12 mouse cellular contexts compared by ENCODE assay signal in genomic region chr17:46602212-46602611, GRCm38 (mm10). TPM values are rescaled to one million over a fixed set of nuclear protein-coding genes. Genes with fewer than 3 reads are reported as not detected.
DNase-seq lines count a peak whose midpoint lies in the region; ATAC-seq and TF ChIP-seq lines count a peak whose summit lies in the region.
"Had no signal": no experiment of that assay in that cellular context is flagged by ENCODE, and none has a peak within 500 bp of the region (broad histone marks: within the 10 kb centered on the region; RNA-seq: fewer than 3 reads in every experiment).

No protein-coding gene starts in this region.

- WGBS in intestine, embryonic 14.5 days: 43% methylated on average over 9 of the region's 9 CpGs
- WGBS in intestine, postnatal 0 days: 60% methylated on average over 9 of the region's 9 CpGs
- 29% methylated on average over 9 of the region's 9 CpGs for WGBS in embryonic facial prominence, embryonic 13.5 days
- WGBS in midbrain, postnatal 0 days: 87% methylated on average over 9 of the region's 9 CpGs

- peaks cover 2% of the 10 kb centered on the region; the same call in 1 of the 2 replicates for H3K36me3 ChIP-seq in intestine, embryonic 14.5 days (ENCODE audit: control insufficient read depth, insufficient read depth, low read length)
- no peaks in the 10 kb centered on the region for H3K36me3 ChIP-seq in intestine, postnatal 0 days (ENCODE audit: control insufficient read depth, insufficient read depth)
- peaks cover 23% of the 10 kb centered on the region for H3K36me3 ChIP-seq in embryonic facial prominence, embryonic 13.5 days
- H3K36me3 ChIP-seq in midbrain, postnatal 0 days (ENCODE audit: insufficient read depth, low read length): no peaks in the 10 kb centered on the region

- H3K9ac ChIP-seq in intestine, embryonic 14.5 days (ENCODE audit: low read length): no peak overlapping the region
- no peak overlapping the region for H3K9ac ChIP-seq in intestine, postnatal 0 days (ENCODE audit: low read depth, low read length)
- H3K9ac ChIP-seq in embryonic facial prominence, embryonic 13.5 days: no peak overlapping the region
- H3K9ac ChIP-seq in midbrain, postnatal 0 days (replicated peaks; ENCODE audit: low read length, poor library complexity, severe bottlenecking): no peak overlapping the region
- H3K9ac ChIP-seq: midbrain, embryonic 12.5 days had no signal

- no peak overlapping the region for H3K4me3 ChIP-seq in intestine, embryonic 14.5 days (ENCODE audit: low read depth, low read length)
- no peak overlapping the region for H3K4me3 ChIP-seq in intestine, postnatal 0 days (ENCODE audit: low read depth, low read length)
- H3K4me3 ChIP-seq in embryonic facial prominence, embryonic 13.5 days: no peak overlapping the region
- H3K4me3 ChIP-seq in midbrain, postnatal 0 days (ENCODE audit: low read depth, low read length): no peak overlapping the region
- H3K4me3 ChIP-seq: midbrain, embryonic 12.5 days had no signal

- no peak for DNase-seq in intestine, embryonic 14.5 days (ENCODE audit: low spot score)
- DNase-seq in kidney, postnatal 25 days: peak; percentile 23 to 57
- no peak for DNase-seq in midbrain, postnatal 0 days (ENCODE audit: low spot score)
- no peak for DNase-seq in frontal cortex, postnatal 10 days (ENCODE audit: low spot score in 2 of 2)
- no peak for DNase-seq in natural killer cell, adult 2 months (ENCODE audit: low spot score in 2 of 2)
- DNase-seq: adrenal gland, postnatal 36 days; gastrocnemius, postnatal 14 days; right cerebral cortex, postnatal 14 days had no signal

- no peaks in the 10 kb centered on the region for H3K27me3 ChIP-seq in intestine, embryonic 14.5 days (replicated peaks; ENCODE audit: control insufficient read depth, insufficient read depth, low read length)
- H3K27me3 ChIP-seq in intestine, postnatal 0 days (replicated peaks; ENCODE audit: control insufficient read depth, insufficient read depth, low read length): no peaks in the 10 kb centered on the region
- no peaks in the 10 kb centered on the region for H3K27me3 ChIP-seq in embryonic facial prominence, embryonic 13.5 days
- no peaks in the 10 kb centered on the region for H3K27me3 ChIP-seq in midbrain, postnatal 0 days (ENCODE audit: insufficient read depth, low read length)
- H3K27me3 ChIP-seq: midbrain, embryonic 12.5 days had no signal

- H3K4me2 ChIP-seq in intestine, embryonic 14.5 days (ENCODE audit: low read length): no peak overlapping the region
- H3K4me2 ChIP-seq in intestine, postnatal 0 days (replicated peaks; ENCODE audit: low read depth): no peak overlapping the region
- peak overlapping the region; percentile 28; the same call in 1 of the 2 replicates for H3K4me2 ChIP-seq in embryonic facial prominence, embryonic 13.5 days
- no peak overlapping the region for H3K4me2 ChIP-seq in midbrain, postnatal 0 days (ENCODE audit: low read depth, low read length, poor library complexity, severe bottlenecking)
- H3K4me2 ChIP-seq: midbrain, embryonic 12.5 days had no signal

- peak overlapping the region; percentile 2; the same call in 1 of the 2 replicates for H3K27ac ChIP-seq in intestine, embryonic 14.5 days (ENCODE audit: low read depth)
- H3K27ac ChIP-seq in intestine, postnatal 0 days (ENCODE audit: low read depth, low read length): no peak overlapping the region
- peak overlapping the region; percentile 76 for H3K27ac ChIP-seq in embryonic facial prominence, embryonic 13.5 days
- no peak overlapping the region for H3K27ac ChIP-seq in midbrain, postnatal 0 days (ENCODE audit: low read depth, low read length)
- H3K27ac ChIP-seq: midbrain, embryonic 12.5 days had no signal

- H3K4me1 ChIP-seq in intestine, embryonic 14.5 days (replicated peaks; ENCODE audit: control insufficient read depth, insufficient read depth, low read length): peaks cover 16% of the 10 kb centered on the region
- H3K4me1 ChIP-seq in intestine, postnatal 0 days (replicated peaks; ENCODE audit: control insufficient read depth, insufficient read depth, low read length): no peaks in the 10 kb centered on the region
- peaks cover 37% of the 10 kb centered on the region for H3K4me1 ChIP-seq in embryonic facial prominence, embryonic 13.5 days
- H3K4me1 ChIP-seq in midbrain, postnatal 0 days (ENCODE audit: insufficient read depth, low read length): no peaks in the 10 kb centered on the region

- no peak for TF ChIP-seq CTCF in intestine, postnatal 0 days (IDR thresholded peaks at IDR 0.05; ENCODE audit: low read depth)
- no peak for TF ChIP-seq CTCF in midbrain, postnatal 0 days (IDR thresholded peaks at IDR 0.05)

- no peak for ATAC-seq in intestine, embryonic 14.5 days (replicated peaks; ENCODE audit: low FRiP score, low TSS enrichment, low read depth)
- ATAC-seq in intestine, postnatal 0 days: no peak; the same call in 1 of the 2 replicates
- no peak for ATAC-seq in embryonic facial prominence, embryonic 13.5 days (ENCODE audit: insufficient number of reproducible peaks, insufficient read depth, low FRiP score, low TSS enrichment, low read depth)
- peak; percentile 84 for ATAC-seq in megakaryocyte progenitor cell, adult 5-6 weeks (replicated peaks; ENCODE audit: poor library complexity)
- no peak for ATAC-seq in midbrain, postnatal 0 days (ENCODE audit: low FRiP score)

- no peaks in the 10 kb centered on the region for H3K9me3 ChIP-seq in intestine, embryonic 14.5 days (ENCODE audit: control insufficient read depth, low read length)
- no peaks in the 10 kb centered on the region for H3K9me3 ChIP-seq in intestine, postnatal 0 days (ENCODE audit: control insufficient read depth)
- no peaks in the 10 kb centered on the region for H3K9me3 ChIP-seq in embryonic facial prominence, embryonic 13.5 days
- no peaks in the 10 kb centered on the region for H3K9me3 ChIP-seq in midbrain, postnatal 0 days (ENCODE audit: low read length)
- H3K9me3 ChIP-seq: midbrain, embryonic 12.5 days had no signal

RNA-seq across cellular contexts. Expression of gene Ptk7, which starts 27.1 kb away (rescaled TPM):
- polyA plus RNA-seq in intestine, embryonic 14.5 days (2014; fragmentation: Nextera tagmentation; extraction: Ambion mirVana): 54.0 and 56.6 TPM in 2 replicates
- 13.7 and 14.7 TPM in 2 replicates for polyA plus RNA-seq in intestine, postnatal 0 days (2015; fragmentation: Nextera tagmentation; extraction: Ambion mirVana)
- polyA plus RNA-seq in embryonic facial prominence, embryonic 13.5 days (2015; fragmentation: Nextera tagmentation; extraction: Ambion mirVana): 148 and 149 TPM in 2 replicates
- 1.4 and 2.0 TPM in 2 replicates for total RNA-seq in megakaryocyte progenitor cell, adult 5-6 weeks (2015)
- total RNA-seq in megakaryocyte progenitor cell, adult 5-6 weeks (2017): 3.0 and 3.6 TPM in 2 replicates
- total RNA-seq in midbrain, postnatal 0 days (2014; rRNA removed): 61.8 and 62.6 TPM in 2 replicates
- polyA plus RNA-seq in midbrain, postnatal 0 days (2015; fragmentation: Nextera tagmentation; extraction: Ambion mirVana): 22.5 and 22.9 TPM in 2 replicates

RNA-seq across cellular contexts. Expression of gene Klc4, which starts 43.6 kb away (rescaled TPM):
- 42.1 and 45.7 TPM in 2 replicates for polyA plus RNA-seq in intestine, embryonic 14.5 days (2014; fragmentation: Nextera tagmentation; extraction: Ambion mirVana)
- polyA plus RNA-seq in intestine, postnatal 0 days (2015; fragmentation: Nextera tagmentation; extraction: Ambion mirVana): 102 and 107 TPM in 2 replicates
- 21.8 and 26.3 TPM in 2 replicates for polyA plus RNA-seq in embryonic facial prominence, embryonic 13.5 days (2015; fragmentation: Nextera tagmentation; extraction: Ambion mirVana)
- total RNA-seq in megakaryocyte progenitor cell, adult 5-6 weeks (2015): 1.9 and 2.9 TPM in 2 replicates
- total RNA-seq in megakaryocyte progenitor cell, adult 5-6 weeks (2017): 7.5 and 9.5 TPM in 2 replicates
- 24.5 and 28.5 TPM in 2 replicates for total RNA-seq in midbrain, postnatal 0 days (2014; rRNA removed)
- polyA plus RNA-seq in midbrain, postnatal 0 days (2015; fragmentation: Nextera tagmentation; extraction: Ambion mirVana): 20.0 and 22.2 TPM in 2 replicates

RNA-seq across cellular contexts. Expression of gene Mrpl2, which starts 43.8 kb away (rescaled TPM):
- 134 and 144 TPM in 2 replicates for polyA plus RNA-seq in intestine, embryonic 14.5 days (2014; fragmentation: Nextera tagmentation; extraction: Ambion mirVana)
- 138 and 139 TPM in 2 replicates for polyA plus RNA-seq in intestine, postnatal 0 days (2015; fragmentation: Nextera tagmentation; extraction: Ambion mirVana)
- polyA plus RNA-seq in embryonic facial prominence, embryonic 13.5 days (2015; fragmentation: Nextera tagmentation; extraction: Ambion mirVana): 92.7 and 95.4 TPM in 2 replicates
- total RNA-seq in megakaryocyte progenitor cell, adult 5-6 weeks (2015): 80.1 and 101 TPM in 2 replicates
- total RNA-seq in megakaryocyte progenitor cell, adult 5-6 weeks (2017): 75.5 and 84.7 TPM in 2 replicates
- 46.7 and 47.4 TPM in 2 replicates for total RNA-seq in midbrain, postnatal 0 days (2014; rRNA removed)
- polyA plus RNA-seq in midbrain, postnatal 0 days (2015; fragmentation: Nextera tagmentation; extraction: Ambion mirVana): 85.5 and 85.7 TPM in 2 replicates

RNA-seq across cellular contexts. Expression of gene Srf, which starts 46.2 kb away (rescaled TPM):
- 11.9 and 12.4 TPM in 2 replicates for polyA plus RNA-seq in intestine, embryonic 14.5 days (2014; fragmentation: Nextera tagmentation; extraction: Ambion mirVana)
- 5.1 and 5.2 TPM in 2 replicates for polyA plus RNA-seq in intestine, postnatal 0 days (2015; fragmentation: Nextera tagmentation; extraction: Ambion mirVana)
- polyA plus RNA-seq in embryonic facial prominence, embryonic 13.5 days (2015; fragmentation: Nextera tagmentation; extraction: Ambion mirVana): 6.3 and 8.9 TPM in 2 replicates
- total RNA-seq in megakaryocyte progenitor cell, adult 5-6 weeks (2015): 36.5 and 43.5 TPM in 2 replicates
- total RNA-seq in megakaryocyte progenitor cell, adult 5-6 weeks (2017): 40.0 and 47.5 TPM in 2 replicates
- 45.8 and 69.0 TPM in 2 replicates for total RNA-seq in midbrain, postnatal 0 days (2014; rRNA removed)
- polyA plus RNA-seq in midbrain, postnatal 0 days (2015; fragmentation: Nextera tagmentation; extraction: Ambion mirVana): 2.6 and 3.3 TPM in 2 replicates

RNA-seq across cellular contexts. Expression of gene Cul7, which starts 47.9 kb away (rescaled TPM):
- 43.4 and 43.7 TPM in 2 replicates for polyA plus RNA-seq in intestine, embryonic 14.5 days (2014; fragmentation: Nextera tagmentation; extraction: Ambion mirVana)
- polyA plus RNA-seq in intestine, postnatal 0 days (2015; fragmentation: Nextera tagmentation; extraction: Ambion mirVana): 18.0 and 19.2 TPM in 2 replicates
- 57.4 and 64.1 TPM in 2 replicates for polyA plus RNA-seq in embryonic facial prominence, embryonic 13.5 days (2015; fragmentation: Nextera tagmentation; extraction: Ambion mirVana)
- total RNA-seq in megakaryocyte progenitor cell, adult 5-6 weeks (2015): 7.3 and 7.6 TPM in 2 replicates
- 9.1 and 14.3 TPM in 2 replicates for total RNA-seq in megakaryocyte progenitor cell, adult 5-6 weeks (2017)
- total RNA-seq in midbrain, postnatal 0 days (2014; rRNA removed): 83.5 and 92.4 TPM in 2 replicates
- polyA plus RNA-seq in midbrain, postnatal 0 days (2015; fragmentation: Nextera tagmentation; extraction: Ambion mirVana): 26.2 and 26.6 TPM in 2 replicates

Comparison
In these comparisons a context has a peak if more than half of its experiments do, and no peak if none do; other contexts are left out.
1. H3K27ac ChIP-seq: peak in intestine, embryonic 14.5 days (single experiment) and embryonic facial prominence, embryonic 13.5 days (single experiment); none in intestine, postnatal 0 days (single experiment) and midbrain, postnatal 0 days (single experiment).
2. DNase-seq: peak in kidney, postnatal 25 days (2 of 2); none in intestine, embryonic 14.5 days (single experiment), midbrain, postnatal 0 days (single experiment), frontal cortex, postnatal 10 days (0 of 2) and natural killer cell, adult 2 months (0 of 2).